Mouse (Mus musculus) testis, adult 2 months (tissue): Measurements from ENCODE around the gene Npas3.

ENCODE experiments used
- CTCF ChIP-seq: fragments of 200-500 bp; IDR thresholded peaks from 2 replicates; pipeline ENCODE4 v1.5.1; 2012; ENCODE audit warnings: low read depth, mild to moderate bottlenecking, inconsistent platforms, low read length, moderate library complexity; ENCODE audit not compliant: control insufficient read depth, insufficient read depth, insufficient replicate concordance
- POLR2A ChIP-seq: fragments of 200-500 bp; IDR thresholded peaks from 2 replicates; pipeline ENCODE4 v1.6.1; 2012; ENCODE audit warnings: low read depth, mild to moderate bottlenecking, inconsistent platforms, low read length, moderate library complexity; ENCODE audit not compliant: control insufficient read depth

DNA sequence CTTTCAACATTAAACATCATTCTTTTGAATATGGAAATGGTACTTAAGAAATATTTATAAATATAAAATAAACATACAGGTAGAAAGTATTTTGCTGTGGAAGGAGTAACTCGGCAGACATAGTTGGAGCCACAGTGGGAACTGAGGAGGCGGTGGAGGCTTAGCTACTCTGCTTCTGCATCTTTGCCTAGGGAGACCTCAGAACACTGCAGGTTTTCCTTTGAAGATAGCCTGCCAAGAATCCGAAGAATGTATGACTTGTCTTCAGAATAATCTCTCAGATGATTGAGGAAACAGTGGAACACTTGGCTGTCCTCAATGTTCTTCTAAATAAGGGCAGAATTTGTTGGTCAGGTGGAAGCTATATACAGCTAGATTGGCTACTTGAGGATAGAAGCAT, 69.3 kb downstream of the Npas3 start:
- TF ChIP-seq CTCF: no peak
- no peak for TF ChIP-seq POLR2A
